ENCODE assay signal across 29 mouse cellular contexts in genomic region chr14:55001446-55001845, GRCm38 (mm10). TPM values are rescaled to one million over a fixed set of nuclear protein-coding genes. Genes with fewer than 3 reads are reported as not detected.
DNase-seq lines count a peak whose midpoint lies in the region; ATAC-seq and TF ChIP-seq lines count a peak whose summit lies in the region.
"Had no signal": no experiment of that assay in that cellular context is flagged by ENCODE, and none has a peak within 500 bp of the region (broad histone marks: within the 10 kb centered on the region; RNA-seq: fewer than 3 reads in every experiment).

No protein-coding gene starts in this region.

- TF ChIP-seq POLR2A in testis, adult 2 months (IDR thresholded peaks at IDR 0.05; ENCODE audit: control insufficient read depth, low read depth, low read length) = no peak

- no peaks in the 10 kb centered on the region for H3K27me3 ChIP-seq in heart, embryonic 15.5 days
- no peaks in the 10 kb centered on the region for H3K27me3 ChIP-seq in testis, adult 2 months (ENCODE audit: control insufficient read depth, insufficient read depth, low read length)
- H3K27me3 ChIP-seq: forebrain, embryonic 13.5 days; neural tube, embryonic 15.5 days had no signal

- H3K4me1 ChIP-seq in heart, embryonic 15.5 days (replicated peaks) = peaks cover 66% of the 10 kb centered on the region
- H3K4me1 ChIP-seq in testis, adult 2 months (ENCODE audit: control insufficient read depth, insufficient read depth, low read length) = peaks cover 6% of the 10 kb centered on the region
- H3K4me1 ChIP-seq: neural tube, embryonic 15.5 days had no signal

- no peak for ATAC-seq in CD4-positive, CD25-positive, alpha-beta regulatory T cell, adult 4 months
- ATAC-seq in heart, embryonic 15.5 days (replicated peaks; ENCODE audit: insufficient number of reproducible peaks, insufficient read depth, low FRiP score, low read depth) = no peak
- ATAC-seq: forebrain, embryonic 13.5 days; hindbrain, postnatal 0 days; intestine, postnatal 0 days; midbrain, embryonic 16.5 days had no signal

- intact Hi-C loops in heart, postnatal 14 days (cut with DNase I) = no loop called here
- intact Hi-C loops in gastrocnemius, adult 2 months (cut with DNase I) = loop anchor here (5.0 kb wide), 1 partner anchor 44 kb away; no protein-coding TSS in a partner anchor

- peak; percentile 17 for DNase-seq in CD4-positive, CD25-positive, alpha-beta regulatory T cell, adult 2 months (ENCODE audit: low read depth, low spot score)
- no peak for DNase-seq in heart, postnatal 14 days
- DNase-seq in testis, postnatal 10 days (ENCODE audit: low spot score) = no peak
- no peak for DNase-seq in gastrocnemius, adult 2 months
- no peak for DNase-seq in cerebellum, adult 9-11 months
- DNase-seq: cerebellum, adult 8-10 months; gastrocnemius, postnatal 25 days; layer of hippocampus, postnatal 36 days; lung, postnatal 10 days had no signal

- WGBS in heart, embryonic 15.5 days = 97% methylated on average over 2 of the region's 2 CpGs

- no peak overlapping the region for H3K4me2 ChIP-seq in heart, embryonic 15.5 days
- H3K4me2 ChIP-seq: forebrain, embryonic 13.5 days; neural tube, embryonic 15.5 days had no signal

- no peak overlapping the region for H3K9ac ChIP-seq in heart, embryonic 15.5 days
- H3K9ac ChIP-seq: forebrain, embryonic 13.5 days; neural tube, embryonic 15.5 days had no signal

- no peaks in the 10 kb centered on the region for H3K36me3 ChIP-seq in heart, embryonic 15.5 days
- no peaks in the 10 kb centered on the region for H3K36me3 ChIP-seq in testis, adult 2 months (ENCODE audit: control insufficient read depth, insufficient read depth, low read length)
- H3K36me3 ChIP-seq: hindbrain, embryonic 10.5 days; neural tube, embryonic 15.5 days had no signal

- no peaks in the 10 kb centered on the region for H3K9me3 ChIP-seq in heart, embryonic 15.5 days (replicated peaks)
- H3K9me3 ChIP-seq: forebrain, embryonic 13.5 days; hindbrain, embryonic 10.5 days; neural tube, embryonic 15.5 days had no signal

- H3K4me3 ChIP-seq in heart, embryonic 15.5 days = no peak overlapping the region
- H3K4me3 ChIP-seq in testis, adult 2 months (ENCODE audit: control insufficient read depth, low read depth, low read length) = no peak overlapping the region
- no peak overlapping the region for H3K4me3 ChIP-seq in gastrocnemius, adult 2 months
- H3K4me3 ChIP-seq: forebrain, embryonic 13.5 days; hindbrain, embryonic 10.5 days; neural tube, embryonic 15.5 days had no signal

- TF ChIP-seq CTCF in testis, adult 2 months (IDR thresholded peaks at IDR 0.05; ENCODE audit: control insufficient read depth, insufficient read depth, insufficient replicate concordance, low read depth, low read length) = peak; percentile 21; the same call in 1 of the 2 replicates
- TF ChIP-seq CTCF in gastrocnemius, adult 2 months (IDR thresholded peaks at IDR 0.05) = no peak

- peak overlapping the region; percentile 53 for H3K27ac ChIP-seq in heart, embryonic 15.5 days
- no peak overlapping the region for H3K27ac ChIP-seq in testis, adult 2 months (ENCODE audit: control insufficient read depth, insufficient read depth, low read depth, low read length)
- no peak overlapping the region for H3K27ac ChIP-seq in gastrocnemius, adult 2 months
- H3K27ac ChIP-seq: forebrain, embryonic 13.5 days; hindbrain, postnatal 0 days; neural tube, embryonic 15.5 days had no signal

RNA-seq across cellular contexts. Expression of gene Myh7, which starts 7.0 kb away (rescaled TPM):
- not detected for polyA plus RNA-seq in CD4-positive, CD25-positive, alpha-beta regulatory T cell, adult 4 months (2017; shearing (Covaris generic))
- 4,763 and 4,914 TPM in 2 replicates for polyA plus RNA-seq in heart, embryonic 15.5 days (2015; fragmentation: Nextera tagmentation; extraction: Ambion mirVana)
- 1,000 to 10,000 TPM; 2,004 to 2,187 TPM for total RNA-seq in heart, postnatal 14 days (2021)
- polyA plus RNA-seq in testis, adult 2 months (2012; rRNA removed) = 0.75 and 1.9 TPM in 2 replicates
- total RNA-seq in gastrocnemius, adult 2 months (2021) = 1,000 to 10,000 TPM in 1 of 2 experiments, 100 to 1,000 TPM in 1; 520 to 1,662 TPM
- total RNA-seq: megakaryocyte, adult 5-6 weeks had no signal

RNA-seq across cellular contexts. Expression of gene Ngdn, which starts 13.8 kb away (rescaled TPM):
- 100 to 1,000 TPM; 181 to 192 TPM for polyA plus RNA-seq in CD4-positive, CD25-positive, alpha-beta regulatory T cell, adult 4 months (2017; shearing (Covaris generic))
- 56.2 and 57.1 TPM in 2 replicates for polyA plus RNA-seq in heart, embryonic 15.5 days (2015; fragmentation: Nextera tagmentation; extraction: Ambion mirVana)
- 10 to 100 TPM; 23.4 to 28.4 TPM for total RNA-seq in heart, postnatal 14 days (2021)
- polyA plus RNA-seq in testis, adult 2 months (2012; rRNA removed) = 10.6 and 13.1 TPM in 2 replicates
- 10 to 100 TPM; 18.1 to 19.9 TPM for total RNA-seq in gastrocnemius, adult 2 months (2021)

RNA-seq across cellular contexts. Expression of gene Gm17428, which starts 24.7 kb away (rescaled TPM):
- not detected for polyA plus RNA-seq in CD4-positive, CD25-positive, alpha-beta regulatory T cell, adult 4 months (2017; shearing (Covaris generic))
- not detected in 2 replicates for polyA plus RNA-seq in heart, embryonic 15.5 days (2015; fragmentation: Nextera tagmentation; extraction: Ambion mirVana)
- total RNA-seq in heart, postnatal 14 days (2021) = not detected
- not detected in 2 replicates for polyA plus RNA-seq in testis, adult 2 months (2012; rRNA removed)
- total RNA-seq in gastrocnemius, adult 2 months (2021) = not detected
- total RNA-seq: adrenal gland, adult 18-20 months; gastrocnemius, postnatal 25 days; hindbrain, postnatal 0 days; layer of hippocampus, adult 18-20 months; layer of hippocampus, postnatal 36 days; left cerebral cortex, postnatal 25 days; megakaryocyte, adult 5-6 weeks had no signal
- polyA plus RNA-seq: cortical plate, adult 2 months; embryonic facial prominence, embryonic 11.5 days; forebrain, embryonic 13.5 days; hindbrain, embryonic 10.5 days; hindbrain, postnatal 0 days; intestine, postnatal 0 days; kidney, embryonic 16.5 days; limb, embryonic 14.5 days; liver, embryonic 16.5 days; midbrain, embryonic 16.5 days; neural tube, embryonic 15.5 days; stomach, embryonic 14.5 days; thymus, postnatal 0 days had no signal

RNA-seq across cellular contexts. Expression of gene Myh6, which starts 34.7 kb away (rescaled TPM):
- not detected for polyA plus RNA-seq in CD4-positive, CD25-positive, alpha-beta regulatory T cell, adult 4 months (2017; shearing (Covaris generic))
- 2,004 and 2,041 TPM in 2 replicates for polyA plus RNA-seq in heart, embryonic 15.5 days (2015; fragmentation: Nextera tagmentation; extraction: Ambion mirVana)
- over 10,000 TPM; 23,215 to 24,603 TPM for total RNA-seq in heart, postnatal 14 days (2021)
- 0.40 and 1.4 TPM in 2 replicates for polyA plus RNA-seq in testis, adult 2 months (2012; rRNA removed)
- total RNA-seq in gastrocnemius, adult 2 months (2021) = 100 to 1,000 TPM; 109 to 348 TPM
- total RNA-seq: megakaryocyte, adult 5-6 weeks had no signal

Comparison
In these comparisons a context has a peak if more than half of its experiments do, and no peak if none do; other contexts are left out.
1. RNA of gene Myh7, which starts 7.0 kb away (polyA plus RNA-seq): 4,763 to 4,914 TPM in heart, embryonic 15.5 days; 0.75 to 1.9 TPM in testis, adult 2 months and not detected in CD4-positive, CD25-positive, alpha-beta regulatory T cell, adult 4 months; every median in the first group is over 1,000 times any median in the second.